Mouse (Mus musculus): ENCODE data around the gene Irf8.
"Not testable (repeated sequence)": the region's sequence is repeated elsewhere in the genome, so short reads cannot be mapped to it uniquely, and the experiment has no call there.

Irf8 gene

GRCm38 (mm10) chr8:120800308-120800865, 64.2 kb downstream of the Irf8 start:
- no peak for DNase-seq (ENCODE audit: low read depth, low spot score)

- not testable (repeated sequence) for DNase-seq (ENCODE audit: low read depth, low spot score)
Measured at GRCm38 (mm10) chr8:120803661-120804375, 67.7 kb downstream of the Irf8 start.

DNA sequence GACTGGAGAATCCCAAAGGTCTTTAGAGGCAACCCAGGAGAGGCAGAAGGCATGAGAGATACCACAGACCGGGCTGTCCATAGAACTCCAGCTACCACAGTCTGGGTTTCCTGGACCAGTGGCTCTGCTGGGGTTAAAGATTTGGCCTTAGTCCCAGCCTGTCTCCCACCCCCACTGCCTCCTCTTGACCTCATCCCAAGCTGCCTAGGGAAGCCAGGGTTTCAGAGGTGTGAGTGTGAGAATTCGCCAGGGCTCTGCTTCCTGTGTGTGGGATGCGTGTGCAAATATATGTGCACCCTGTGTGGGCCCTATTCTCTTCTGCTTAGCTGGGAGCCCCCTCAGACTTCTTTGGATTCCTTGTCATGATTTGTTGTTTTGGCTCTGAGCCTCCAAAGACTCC, 68.6 kb downstream of the Irf8 start:
- no peak for DNase-seq (ENCODE audit: low read depth, low spot score)

All from c-Kit-negative CD71-positive TER-119-positive erythroid progenitor cells, embryonic 14.5 days (primary cell).